Mouse (Mus musculus): ENCODE results near the gene Usp21.

Gene Usp21

GRCm38 (mm10) chr1:171263666-171264461 lies 23.9 kb downstream of the Usp21 start:
- no peaks in the 10 kb centered on the region for H3K27me3 ChIP-seq (ENCODE audit: control insufficient read depth, insufficient read depth, low read length, poor library complexity, severe bottlenecking)
- DNase-seq (ENCODE audit: low read depth, low spot score), result no peak

DNA sequence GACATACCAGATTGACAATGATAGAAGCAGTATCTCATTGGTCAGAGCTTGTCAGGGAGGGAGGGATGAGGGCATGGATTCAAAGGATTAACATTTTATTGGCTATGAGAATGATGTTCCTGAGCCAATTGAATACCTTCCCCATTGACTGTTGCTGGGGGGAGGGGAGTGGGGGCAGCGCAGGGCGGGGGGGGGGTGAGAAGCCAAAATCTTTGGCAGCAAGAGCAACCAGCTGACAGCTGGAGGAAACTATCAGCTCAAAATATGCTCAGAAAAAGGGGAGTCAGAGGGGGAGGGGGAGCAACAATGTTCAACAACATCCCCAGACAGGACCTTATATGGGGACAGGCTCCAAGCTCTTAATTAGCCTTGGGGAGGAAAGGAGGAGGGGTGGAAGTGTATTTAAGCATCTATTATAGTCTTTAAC lies 24.6 kb downstream of the Usp21 start:
- Histone ChIP-seq H3K36me3 (ENCODE audit: control insufficient read depth, insufficient read depth, low read length, poor library complexity, severe bottlenecking) (no peaks in the 10 kb centered on the region), H3K27me3 (ENCODE audit: control insufficient read depth, insufficient read depth, low read length, poor library complexity, severe bottlenecking) (no peaks in the 10 kb centered on the region)
- DNase-seq (ENCODE audit: low read depth, low spot score), result no peak

More at GRCm38 (mm10) chr1:171263666-171264461, 23.9 kb downstream of the Usp21 start:
- H3K36me3 ChIP-seq (ENCODE audit: control insufficient read depth, insufficient read depth, low read length, poor library complexity, severe bottlenecking), result no peaks in the 10 kb centered on the region

- Histone ChIP-seq H3K36me3 (ENCODE audit: control insufficient read depth, insufficient read depth, low read length, poor library complexity, severe bottlenecking) (no peaks in the 10 kb centered on the region), H3K27me3 (ENCODE audit: control insufficient read depth, insufficient read depth, low read length, poor library complexity, severe bottlenecking) (no peaks in the 10 kb centered on the region)
- DNase-seq (ENCODE audit: low read depth, low spot score), result no peak
Observed at GRCm38 (mm10) chr1:171262594-171263130, 25.1 kb downstream of the Usp21 start.

GRCm38 (mm10) chr1:171260316-171260715 lies 27.5 kb downstream of the Usp21 start:
- no peak for DNase-seq (ENCODE audit: low read depth, low spot score)
- Histone ChIP-seq H3K36me3 (ENCODE audit: control insufficient read depth, insufficient read depth, low read length, poor library complexity, severe bottlenecking) (no peaks in the 10 kb centered on the region), H3K27me3 (ENCODE audit: control insufficient read depth, insufficient read depth, low read length, poor library complexity, severe bottlenecking) (no peaks in the 10 kb centered on the region)

- Histone ChIP-seq H3K36me3 (ENCODE audit: control insufficient read depth, insufficient read depth, low read length, poor library complexity, severe bottlenecking) (no peaks in the 10 kb centered on the region), H3K27me3 (ENCODE audit: control insufficient read depth, insufficient read depth, low read length, poor library complexity, severe bottlenecking) (no peaks in the 10 kb centered on the region)
- no peak for DNase-seq (ENCODE audit: low read depth, low spot score)
Observed at GRCm38 (mm10) chr1:171258921-171259320, 28.9 kb downstream of the Usp21 start.

DNA sequence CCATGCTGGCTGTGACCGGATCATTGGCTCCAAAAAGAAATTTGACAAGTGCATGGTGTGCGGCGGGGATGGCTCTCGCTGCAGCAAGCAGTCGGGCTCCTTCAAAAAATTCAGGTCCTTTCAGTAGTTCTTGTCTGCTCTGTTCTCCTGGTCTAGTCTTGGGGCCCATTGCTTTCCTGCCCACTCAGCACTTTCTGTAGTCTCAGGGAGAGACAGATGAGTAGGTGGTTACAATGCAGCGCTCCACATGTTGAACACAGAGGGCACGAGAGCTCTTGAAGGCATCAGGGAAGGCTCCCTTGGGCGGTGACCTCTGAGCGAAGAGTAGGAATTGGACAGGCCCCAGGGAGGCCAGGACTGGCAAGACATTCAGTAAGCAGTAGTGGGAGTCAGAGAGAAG lies 30.0 kb downstream of the Usp21 start:
- Histone ChIP-seq H3K27me3 (ENCODE audit: control insufficient read depth, insufficient read depth, low read length, poor library complexity, severe bottlenecking) (no peaks in the 10 kb centered on the region), H3K36me3 (ENCODE audit: control insufficient read depth, insufficient read depth, low read length, poor library complexity, severe bottlenecking) (no peaks in the 10 kb centered on the region)
- no peak for DNase-seq (ENCODE audit: low read depth, low spot score)

GRCm38 (mm10) chr1:171256937-171257548 lies 30.7 kb downstream of the Usp21 start:
- no peaks in the 10 kb centered on the region for H3K27me3 ChIP-seq (ENCODE audit: control insufficient read depth, insufficient read depth, low read length, poor library complexity, severe bottlenecking)
- H3K36me3 ChIP-seq (ENCODE audit: control insufficient read depth, insufficient read depth, low read length, poor library complexity, severe bottlenecking), result no peaks in the 10 kb centered on the region
- peak; percentile 77 for DNase-seq (ENCODE audit: low read depth, low spot score)

GRCm38 (mm10) chr1:171256095-171256818 lies 31.5 kb downstream of the Usp21 start:
- no peak for DNase-seq (ENCODE audit: low read depth, low spot score)
- Histone ChIP-seq H3K27me3 (ENCODE audit: control insufficient read depth, insufficient read depth, low read length, poor library complexity, severe bottlenecking) (no peaks in the 10 kb centered on the region), H3K36me3 (ENCODE audit: control insufficient read depth, insufficient read depth, low read length, poor library complexity, severe bottlenecking) (no peaks in the 10 kb centered on the region)

DNA sequence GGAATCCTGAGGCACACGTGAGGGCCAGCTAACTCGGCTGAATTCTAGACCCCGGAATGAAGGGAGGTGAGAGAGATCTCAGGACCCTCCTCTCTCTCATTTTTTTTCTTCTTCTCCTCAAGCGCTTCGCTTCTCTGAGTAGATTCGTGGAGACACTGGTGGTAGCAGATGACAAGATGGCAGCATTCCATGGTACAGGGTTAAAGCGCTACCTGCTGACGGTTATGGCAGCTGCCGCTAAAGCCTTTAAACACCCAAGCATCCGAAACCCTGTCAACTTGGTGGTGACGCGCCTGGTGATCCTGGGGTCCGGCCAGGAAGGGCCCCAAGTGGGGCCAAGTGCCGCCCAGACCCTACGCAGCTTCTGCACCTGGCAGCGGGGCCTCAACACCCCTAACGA lies 35.4 kb downstream of the Usp21 start:
- Histone ChIP-seq H3K27me3 (ENCODE audit: control insufficient read depth, insufficient read depth, low read length, poor library complexity, severe bottlenecking) (no peaks in the 10 kb centered on the region), H3K36me3 (ENCODE audit: control insufficient read depth, insufficient read depth, low read length, poor library complexity, severe bottlenecking) (no peaks in the 10 kb centered on the region)
- DNase-seq (ENCODE audit: low read depth, low spot score), result no peak

- Histone ChIP-seq H3K36me3 (ENCODE audit: control insufficient read depth, insufficient read depth, low read length, poor library complexity, severe bottlenecking) (no peaks in the 10 kb centered on the region), H3K27me3 (ENCODE audit: control insufficient read depth, insufficient read depth, low read length, poor library complexity, severe bottlenecking) (no peaks in the 10 kb centered on the region)
- no peak for DNase-seq (ENCODE audit: low read depth, low spot score)
Observed at GRCm38 (mm10) chr1:171251594-171252324, 36.0 kb downstream of the Usp21 start.

- H3K27me3 ChIP-seq (ENCODE audit: control insufficient read depth, insufficient read depth, low read length, poor library complexity, severe bottlenecking), result no peaks in the 10 kb centered on the region
- no peaks in the 10 kb centered on the region for H3K36me3 ChIP-seq (ENCODE audit: control insufficient read depth, insufficient read depth, low read length, poor library complexity, severe bottlenecking)
- DNase-seq (ENCODE audit: low read depth, low spot score), result no peak
Observed at GRCm38 (mm10) chr1:171250680-171251593, 36.9 kb downstream of the Usp21 start, which contains the start of gene Ndufs2. Ndufs2 (minus strand) TSS chr1:171251388.

DNA sequence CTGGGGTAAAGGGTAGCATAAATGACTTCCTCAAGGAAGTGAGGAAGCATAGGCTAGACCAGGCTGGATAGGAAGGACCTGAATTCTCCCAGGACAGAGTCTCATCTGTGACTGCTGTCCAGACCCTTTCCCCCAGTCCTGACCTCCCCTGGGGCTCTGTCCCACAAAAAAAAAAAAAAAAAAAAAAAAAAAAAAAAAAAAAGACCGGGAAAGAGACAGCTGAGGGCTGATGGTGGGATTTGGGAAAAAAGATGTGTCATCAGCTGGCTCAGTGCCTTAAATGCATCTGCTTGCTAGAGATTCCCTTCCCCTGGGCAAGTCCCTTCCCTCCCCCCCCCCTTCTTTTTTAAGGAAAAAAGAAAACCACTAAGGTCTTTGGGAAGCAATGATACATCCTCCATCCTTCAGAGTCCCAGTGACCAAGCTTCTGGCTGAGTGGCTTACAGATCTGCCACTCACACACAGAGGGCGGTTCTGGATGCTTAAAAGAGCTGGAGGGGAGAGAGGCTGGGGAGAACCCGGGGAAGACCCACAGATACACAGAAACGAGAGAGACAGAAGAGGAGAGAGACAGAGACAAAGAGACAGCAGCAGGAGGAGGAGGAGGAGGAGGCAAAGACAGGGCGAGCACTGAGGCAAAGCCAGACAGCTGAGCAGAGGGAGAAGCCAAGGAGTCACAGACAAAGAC lies 37.7 kb downstream of the Usp21 start, which contains the start of gene Adamts4:
TSS of gene Adamts4 (plus strand) at position 509 of the 688 bp plus-strand sequence.
- Histone ChIP-seq H3K36me3 (ENCODE audit: control insufficient read depth, insufficient read depth, low read length, poor library complexity, severe bottlenecking) (0 out of 2 replicates have a peak, but pooled peaks cover 2% of the 10 kb centered on the region), H3K27me3 (ENCODE audit: control insufficient read depth, insufficient read depth, low read length, poor library complexity, severe bottlenecking) (no peaks in the 10 kb centered on the region)
- DNase-seq (ENCODE audit: low read depth, low spot score), result no peak
